Mouse (Mus musculus): ENCODE data around the gene Slc22a8.

Gene Slc22a8

DNA sequence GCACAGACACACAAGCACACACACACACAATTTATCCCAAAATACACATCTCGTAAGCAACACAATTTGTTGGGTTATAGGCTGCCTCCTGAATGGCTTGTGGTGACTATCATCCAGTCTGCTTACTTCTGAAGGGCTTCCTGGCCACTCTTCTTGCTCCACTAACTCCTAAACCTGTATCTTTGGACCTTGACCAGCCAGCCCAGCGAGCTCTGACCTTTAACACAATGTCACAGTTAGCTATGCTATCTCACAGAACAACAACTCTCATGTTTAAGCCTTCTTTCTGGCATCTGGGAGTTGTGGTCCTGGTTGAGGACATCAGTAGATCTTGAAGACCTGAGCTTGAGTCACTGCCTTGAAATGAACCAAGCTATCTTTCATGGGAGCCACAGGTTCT lies 8.2 kb downstream of the Slc22a8 start:
- DNase-seq (ENCODE audit: low spot score in 2 of 2): no peak

DNA sequence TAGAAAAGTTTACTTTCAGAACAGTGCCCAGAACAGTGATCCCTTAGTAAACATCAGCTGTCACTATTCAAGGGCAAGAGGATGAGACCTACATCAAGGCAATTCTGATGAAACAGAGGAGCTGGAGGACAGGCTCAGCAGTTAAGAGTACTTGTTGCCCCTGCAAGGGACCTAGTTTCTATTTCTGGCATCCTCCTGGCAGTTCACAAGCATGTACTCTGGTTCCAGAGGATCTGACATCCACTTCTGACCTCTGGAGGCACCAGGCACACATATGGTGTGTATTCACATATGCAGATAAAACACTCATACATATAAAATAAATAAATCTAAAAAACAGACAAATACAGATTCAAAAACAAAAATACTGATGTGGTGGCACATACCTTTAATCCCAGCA lies 10.9 kb downstream of the Slc22a8 start:
- DNase-seq (ENCODE audit: low spot score in 2 of 2): no peak

DNA sequence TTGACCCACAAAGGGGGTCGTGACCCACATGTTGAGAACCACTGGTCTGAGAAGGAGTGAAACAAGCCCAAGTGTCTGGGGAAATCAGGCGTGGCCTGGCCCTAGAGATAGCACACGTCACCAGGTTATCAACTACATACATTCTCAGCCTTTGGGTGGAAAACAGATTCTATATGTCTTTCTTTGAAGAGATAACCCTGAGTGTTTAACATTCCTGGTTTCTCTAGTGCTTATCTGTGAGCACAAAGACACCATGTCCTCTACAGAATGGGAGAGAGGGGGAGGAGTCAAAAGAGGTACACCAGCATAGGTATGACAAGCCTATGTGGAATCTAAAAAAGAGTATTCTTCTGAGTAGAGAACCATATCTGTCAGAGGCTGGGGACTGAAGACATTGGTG lies 11.9 kb downstream of the Slc22a8 start:
- DNase-seq (ENCODE audit: low spot score in 2 of 2): no peak

DNA sequence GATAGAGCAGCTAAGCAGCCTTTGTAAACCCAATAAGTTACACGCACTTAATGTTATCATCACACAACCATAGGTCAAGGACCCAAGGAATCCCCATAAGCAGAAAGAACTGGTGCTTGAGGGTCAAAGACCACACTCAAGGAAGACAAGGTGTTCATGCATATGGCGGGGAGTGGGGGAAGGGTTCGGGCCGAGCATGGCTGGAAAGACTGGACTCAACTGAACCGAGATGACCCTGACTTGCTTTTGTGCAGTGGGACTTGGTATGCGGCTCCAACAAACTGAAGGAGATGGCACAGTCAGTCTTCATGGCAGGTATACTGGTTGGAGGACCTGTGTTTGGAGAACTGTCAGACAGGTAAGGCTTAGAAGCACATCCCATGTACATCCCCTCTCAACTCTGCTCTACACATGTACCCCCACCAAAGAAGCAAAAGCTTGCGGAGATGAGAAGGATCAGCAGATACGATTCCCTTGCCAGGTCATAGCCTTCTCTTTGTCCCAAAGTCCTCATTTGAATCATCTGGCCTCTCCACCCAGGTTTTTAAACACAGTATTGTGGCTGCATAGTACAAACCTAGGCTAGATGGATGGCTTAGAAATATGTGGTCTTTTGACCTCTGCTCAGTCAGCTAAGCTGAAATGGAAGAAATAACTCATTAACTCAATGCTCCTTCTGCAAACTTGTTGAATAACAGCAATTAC lies 13.6 kb downstream of the Slc22a8 start:
- no peak for DNase-seq (ENCODE audit: low spot score in 2 of 2)

DNA sequence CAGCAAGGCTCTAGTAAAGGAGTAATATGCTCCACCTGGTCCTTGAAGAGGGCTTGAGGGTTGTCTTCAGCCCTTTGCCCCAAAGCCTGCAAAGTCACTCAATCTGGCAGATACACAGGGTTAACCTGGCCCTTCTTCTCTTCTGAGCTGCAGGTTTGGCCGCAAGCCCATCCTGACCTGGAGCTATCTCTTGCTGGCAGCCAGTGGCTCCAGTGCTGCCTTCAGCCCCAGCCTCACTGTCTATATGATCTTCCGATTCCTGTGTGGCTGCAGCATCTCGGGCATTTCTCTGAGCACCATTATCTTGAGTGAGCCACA lies 14.1 kb downstream of the Slc22a8 start:
- no peak for DNase-seq (ENCODE audit: low spot score in 2 of 2)

DNA sequence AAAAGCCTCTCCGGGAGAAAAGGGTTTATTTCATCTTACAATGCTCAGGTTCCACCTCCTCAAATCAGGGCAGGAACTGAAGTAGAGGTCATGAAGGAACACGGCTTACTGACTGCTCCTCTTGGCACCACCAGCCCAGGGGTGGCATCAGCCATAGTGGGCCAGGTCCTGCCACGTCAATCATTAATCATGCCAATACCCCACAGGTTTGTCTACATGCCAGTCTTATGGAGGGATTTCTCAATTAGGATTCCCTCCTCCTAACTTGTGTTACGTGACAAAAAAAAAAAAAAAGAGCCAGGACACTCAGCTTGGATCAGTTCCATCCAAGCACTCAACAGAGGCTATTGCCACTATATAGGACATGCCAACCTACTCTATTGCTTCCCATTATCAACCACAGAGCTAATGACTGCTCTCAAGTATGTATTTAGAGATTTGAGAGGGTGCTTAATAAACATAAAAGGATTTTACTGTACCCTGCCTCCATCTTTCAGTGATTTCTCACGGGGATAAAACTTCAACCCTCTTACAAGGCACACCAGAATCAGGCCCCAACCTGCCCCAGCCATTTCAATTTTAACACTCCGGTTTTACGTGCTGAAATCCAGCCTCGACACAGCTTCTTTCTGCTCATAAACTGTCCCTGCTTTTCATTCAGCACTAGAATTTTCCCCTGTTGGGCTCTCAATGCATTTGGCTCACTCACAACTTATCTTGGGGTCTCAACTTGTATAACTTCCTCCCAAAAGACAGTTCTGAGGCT lies 20.5 kb downstream of the Slc22a8 start:
- no peak for DNase-seq (ENCODE audit: low spot score in 2 of 2)

DNA sequence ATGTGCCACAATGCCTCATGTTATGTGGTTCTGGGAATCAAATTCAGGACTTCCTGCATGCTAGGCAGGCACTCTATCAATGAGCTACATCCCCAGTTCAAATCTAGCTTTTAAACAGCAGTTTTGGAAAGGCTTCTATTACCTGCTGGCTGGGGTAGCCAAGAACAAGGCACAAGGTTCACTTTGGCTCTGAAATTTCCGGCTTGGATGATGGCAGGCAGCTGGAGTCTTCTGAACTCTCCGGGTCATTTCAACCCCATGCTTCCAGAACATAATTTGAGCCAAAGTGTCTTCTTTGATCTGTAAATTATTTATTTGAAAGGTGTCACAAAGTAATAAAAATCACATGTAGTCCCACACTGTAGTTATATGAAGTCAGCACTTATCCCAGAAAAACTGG lies 22.1 kb downstream of the Slc22a8 start:
- no peak for DNase-seq (ENCODE audit: low spot score in 2 of 2)

DNA sequence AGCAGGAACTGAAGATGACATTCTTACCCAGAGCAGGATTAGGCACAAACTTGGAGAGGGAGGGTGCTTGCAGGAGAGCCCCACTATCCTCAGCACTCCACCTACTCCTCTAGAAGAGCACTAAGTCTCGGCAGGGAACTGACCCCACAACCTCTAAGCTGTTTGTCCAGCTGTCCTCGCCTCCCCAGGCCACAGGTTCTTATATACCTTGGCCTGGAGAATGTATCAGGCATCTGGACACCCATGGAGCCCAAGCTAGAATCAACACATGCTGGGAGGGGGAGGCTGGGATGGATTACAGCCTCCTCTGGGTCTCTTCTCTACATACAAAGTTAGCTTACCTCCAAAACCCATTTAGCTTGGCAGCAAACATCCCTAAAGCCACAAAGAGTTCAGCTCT lies 23.3 kb downstream of the Slc22a8 start:
- no peak for DNase-seq (ENCODE audit: low spot score in 2 of 2)

DNA sequence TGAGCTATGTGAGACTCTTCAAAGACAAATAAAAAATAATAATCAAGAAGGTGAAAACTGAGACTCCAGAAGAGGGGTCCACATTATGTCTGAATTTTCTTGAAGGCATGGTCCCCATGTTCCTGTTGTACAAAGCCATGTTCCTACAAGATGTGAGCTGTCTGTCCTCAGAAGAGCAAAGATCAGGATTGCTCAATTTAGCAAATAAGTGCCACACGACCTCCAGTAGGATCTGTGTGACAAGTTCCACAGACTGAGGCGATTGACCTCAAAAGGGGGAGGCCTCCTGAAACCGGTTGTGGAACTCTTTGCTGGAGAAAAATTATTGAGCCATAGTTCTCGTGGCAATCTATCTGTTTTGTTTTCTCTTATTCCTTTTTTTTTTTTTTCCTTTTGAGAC lies 25.3 kb downstream of the Slc22a8 start:
- no peak for DNase-seq (ENCODE audit: low spot score in 2 of 2)

DNA sequence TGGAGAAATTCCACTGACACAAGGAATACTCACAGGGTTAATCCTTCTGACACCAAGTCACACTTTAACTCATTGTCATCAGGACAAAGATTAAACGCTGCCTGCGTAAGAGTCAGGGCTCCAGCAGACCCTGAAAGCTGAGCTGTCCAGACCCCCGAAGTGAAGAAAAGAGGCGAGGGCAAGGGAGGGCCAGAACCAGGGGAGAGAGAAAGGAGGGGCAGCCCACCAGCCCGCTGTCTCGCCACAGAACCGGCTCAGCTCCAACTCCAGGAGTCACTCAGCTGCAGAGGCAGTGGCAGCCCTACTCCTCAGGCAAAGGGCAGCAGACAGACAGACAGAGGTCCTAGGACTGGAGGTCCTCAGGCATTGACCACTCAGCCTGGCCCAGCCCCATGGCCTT lies 26.9 kb downstream of the Slc22a8 start, which contains the start of gene Slc22a6:
Gene Slc22a6, plus strand, starts transcription at position 136 of the 400 bp plus-strand sequence.
- no peak for DNase-seq (ENCODE audit: low spot score in 2 of 2)

DNA sequence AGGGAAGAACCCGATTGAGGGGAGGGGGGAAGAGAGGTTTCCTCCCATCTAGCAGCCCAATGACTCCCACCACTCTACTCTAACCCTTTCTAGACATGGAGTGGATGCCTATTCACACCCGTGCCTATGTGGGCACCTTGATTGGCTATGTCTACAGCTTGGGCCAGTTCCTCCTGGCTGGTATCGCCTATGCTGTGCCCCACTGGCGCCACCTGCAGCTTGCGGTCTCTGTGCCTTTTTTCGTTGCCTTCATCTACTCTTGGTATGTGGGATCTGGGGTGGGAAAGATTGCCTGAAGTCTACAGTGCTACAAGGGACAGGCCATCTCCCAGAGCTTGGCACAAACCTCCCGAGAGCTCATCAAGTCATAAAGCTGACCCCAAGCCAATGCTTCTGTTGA lies 30.0 kb downstream of the Slc22a8 start:
- no peak for DNase-seq (ENCODE audit: low spot score in 2 of 2)

DNA sequence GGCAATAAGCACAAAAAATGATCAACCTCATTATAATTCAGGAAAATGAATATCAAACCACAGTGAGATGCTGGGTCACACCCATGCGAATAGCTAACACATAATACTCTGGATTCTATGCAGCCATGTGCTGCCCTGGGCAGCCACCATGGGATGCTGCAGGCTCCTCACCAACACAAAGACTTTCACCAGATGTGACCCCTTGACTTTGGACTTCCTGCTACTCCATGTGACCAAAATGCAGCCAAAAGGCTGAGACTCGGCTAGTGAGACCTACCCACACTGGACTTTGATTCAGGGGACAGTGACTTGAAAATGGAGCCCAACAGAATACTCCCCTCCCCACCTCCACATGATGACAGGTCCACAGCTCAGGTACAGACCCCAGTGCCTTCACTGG lies 39.2 kb downstream of the Slc22a8 start:
- DNase-seq (ENCODE audit: low spot score in 2 of 2): no peak

DNA sequence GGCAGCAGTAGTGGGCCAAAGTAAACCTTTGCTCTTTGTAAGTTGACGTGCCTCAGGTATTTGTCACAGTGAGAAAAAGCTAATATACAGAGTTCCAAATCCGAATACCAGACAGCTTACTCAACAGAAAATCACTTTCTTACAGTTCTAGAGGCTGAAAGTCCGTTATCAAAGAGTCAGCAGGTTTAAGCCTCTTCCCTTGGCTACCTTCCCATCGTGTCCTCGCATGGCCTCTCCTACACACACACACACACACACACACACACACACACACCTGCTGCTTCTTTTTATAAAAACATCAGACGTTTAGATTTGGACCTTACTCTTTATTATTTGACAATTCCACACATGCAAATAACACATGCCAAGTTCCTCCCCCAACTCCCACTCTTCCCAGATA lies 39.8 kb downstream of the Slc22a8 start:
- no peak for DNase-seq (ENCODE audit: low spot score in 2 of 2)

DNA sequence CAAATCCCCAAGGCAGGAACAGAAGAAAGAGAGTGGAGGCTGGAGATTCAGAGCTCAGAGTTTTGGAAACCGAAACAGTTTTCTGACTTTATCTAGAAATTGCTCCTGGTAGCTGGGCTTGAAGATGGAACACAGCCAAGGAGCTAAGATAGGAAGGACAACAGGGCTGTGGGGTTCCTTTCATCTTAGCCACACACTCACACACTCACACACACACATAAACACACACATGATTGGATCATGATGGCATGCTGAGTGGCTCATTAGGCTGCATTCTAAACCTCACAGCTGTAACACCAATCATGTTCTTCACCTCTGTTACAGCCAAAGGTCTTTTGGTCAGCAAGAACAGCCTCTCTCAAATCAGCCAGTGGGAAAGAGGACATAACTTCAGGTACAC lies 41.0 kb downstream of the Slc22a8 start:
- no peak for DNase-seq (ENCODE audit: low spot score in 2 of 2)

DNA sequence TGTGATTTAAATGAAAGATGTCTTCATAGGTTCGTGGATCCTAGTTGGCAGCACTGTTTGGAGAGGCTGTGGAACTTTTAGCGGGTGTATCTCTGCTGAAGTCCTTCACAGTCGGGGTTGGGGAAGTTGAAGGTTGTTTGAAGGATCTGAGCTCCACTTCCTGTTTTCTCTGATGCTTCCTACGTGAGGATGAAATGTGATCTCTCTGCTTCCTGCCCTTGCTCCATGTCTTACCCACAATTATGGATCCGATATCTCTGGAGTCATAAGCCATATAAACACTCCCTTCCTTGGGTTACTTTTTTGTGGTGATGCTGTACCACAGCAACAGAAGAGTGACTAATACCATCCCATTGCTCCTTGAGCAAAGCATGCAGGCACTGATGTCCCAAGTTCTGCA lies 51.0 kb downstream of the Slc22a8 start:
- no peak for DNase-seq (ENCODE audit: low spot score in 2 of 2)

DNA sequence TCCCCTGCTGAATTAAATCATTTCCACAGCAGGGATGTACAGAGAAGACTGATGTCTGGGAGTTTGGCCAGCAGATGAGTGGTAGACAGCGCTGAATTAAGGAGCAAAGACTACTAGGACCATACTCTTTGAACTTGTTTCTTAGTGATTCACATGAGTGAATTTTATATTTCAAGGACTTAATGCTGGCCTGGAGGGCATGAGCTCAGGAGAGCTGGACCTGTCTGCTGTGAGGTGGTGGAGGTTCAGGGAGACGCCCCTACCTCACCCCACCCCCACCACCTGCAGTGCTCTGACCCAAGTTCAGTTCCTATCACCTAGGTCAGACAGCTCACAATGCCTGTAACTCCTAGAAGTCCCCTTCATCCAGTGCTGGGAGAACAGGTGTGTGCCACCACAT lies 55.3 kb downstream of the Slc22a8 start:
- DNase-seq (ENCODE audit: low spot score in 2 of 2): no peak

DNA sequence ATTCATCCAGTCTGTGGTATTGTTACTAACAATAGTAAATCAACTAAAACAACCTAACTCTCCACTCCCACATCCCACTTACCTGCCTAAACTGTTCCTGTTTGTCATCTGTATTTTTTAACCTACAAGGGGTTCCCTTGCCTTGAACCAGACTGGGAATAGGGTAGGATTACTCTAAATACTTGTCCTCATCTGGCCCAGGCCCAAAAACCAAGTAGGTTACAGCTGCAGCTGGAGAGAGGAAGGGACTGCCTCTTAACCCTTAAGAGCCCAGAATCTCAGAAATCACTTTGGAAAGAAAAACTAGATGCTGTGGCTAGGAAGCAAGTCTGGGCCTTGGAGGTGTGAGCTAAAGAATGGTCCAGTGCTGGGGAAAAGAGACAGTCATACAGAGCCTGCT lies 64.8 kb downstream of the Slc22a8 start:
- no peak for DNase-seq (ENCODE audit: low spot score in 2 of 2)

DNA sequence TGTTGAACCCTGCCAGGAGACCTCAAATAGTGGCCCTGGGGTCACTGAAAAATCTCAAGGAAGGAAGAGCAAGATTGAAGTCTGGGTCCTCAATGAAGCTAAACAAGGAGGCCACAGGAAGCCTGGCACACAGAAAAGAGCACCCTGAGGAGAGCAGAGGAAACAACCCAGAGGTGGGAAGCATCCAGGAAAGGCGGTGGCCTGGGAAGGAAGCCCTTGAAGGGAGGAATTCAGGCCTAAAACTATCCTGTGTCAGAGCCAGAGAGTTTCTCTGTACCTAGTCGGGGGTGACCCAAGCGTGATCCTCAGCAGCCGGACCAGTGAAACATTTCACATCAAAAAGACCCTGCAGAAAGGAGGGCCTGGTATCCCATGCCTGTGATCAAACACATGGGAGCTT lies 65.3 kb downstream of the Slc22a8 start:
- no peak for DNase-seq (ENCODE audit: low spot score in 2 of 2)

All from urinary bladder, postnatal 4 days (tissue).